Mouse (Mus musculus) heart, adult 8-10 months (tissue): ENCODE data around the gene Fam168a. TPM values are rescaled to one million over a fixed set of nuclear protein-coding genes. Genes with fewer than 3 reads are reported as not detected.
"Not testable (repeated sequence)": the region's sequence is repeated elsewhere in the genome, so short reads cannot be mapped to it uniquely, and the experiment has no call there.

Source experiments
- DNase-seq: peaks from one replicate; pipeline ENCODE4 v3.0.0; 2022; ENCODE audit warnings: low spot score
- total RNA-seq, 4 experiments: library from RNA; stranded (reverse); gene quantifications; 2 replicates each; pipeline ENCODE4 v1.2.4; 2022

Gene Fam168a
- total RNA-seq, 4 experiments from 2014 or later: 32.7 to 35.7 (median 34.1) TPM

GRCm38 (mm10) chr7:100706883-100707480, 547 bp downstream of the Fam168a start:
- peak; percentile 15 for DNase-seq

GRCm38 (mm10) chr7:100718741-100719140, 12.3 kb downstream of the Fam168a start:
- no peak for DNase-seq

GRCm38 (mm10) chr7:100722268-100722667, 15.8 kb downstream of the Fam168a start:
- DNase-seq: no peak

GRCm38 (mm10) chr7:100723453-100724294, 17.2 kb downstream of the Fam168a start:
- DNase-seq: no peak

- DNase-seq: no peak
These were observed 21.2 kb downstream of the Fam168a start for GRCm38 (mm10) chr7:100727538-100728085.

GRCm38 (mm10) chr7:100729778-100730177, 23.3 kb downstream of the Fam168a start:
- DNase-seq: no peak

- DNase-seq: no peak
These were observed 26.1 kb downstream of the Fam168a start for GRCm38 (mm10) chr7:100732341-100733050.

- peak; percentile 24 for DNase-seq
These were observed 26.8 kb downstream of the Fam168a start for GRCm38 (mm10) chr7:100733051-100733813.

GRCm38 (mm10) chr7:100734201-100734600, 27.8 kb downstream of the Fam168a start:
- no peak for DNase-seq

GRCm38 (mm10) chr7:100734905-100735304, 28.5 kb downstream of the Fam168a start:
- DNase-seq: not testable (repeated sequence)

GRCm38 (mm10) chr7:100736131-100736530, 29.7 kb downstream of the Fam168a start:
- DNase-seq: no peak

GRCm38 (mm10) chr7:100744372-100744771, 37.9 kb downstream of the Fam168a start:
- no peak for DNase-seq

- DNase-seq: no peak
These were observed 43.7 kb downstream of the Fam168a start for GRCm38 (mm10) chr7:100750101-100750500.

GRCm38 (mm10) chr7:100758718-100759117, 52.3 kb downstream of the Fam168a start:
- DNase-seq: no peak

GRCm38 (mm10) chr7:100762726-100763125, 56.3 kb downstream of the Fam168a start:
- no peak for DNase-seq

- DNase-seq: no peak
These were observed 61.1 kb downstream of the Fam168a start for GRCm38 (mm10) chr7:100767568-100767967.

GRCm38 (mm10) chr7:100768009-100768408, 61.6 kb downstream of the Fam168a start:
- DNase-seq: no peak

- peak; percentile 47 for DNase-seq
These were observed 63.2 kb downstream of the Fam168a start for GRCm38 (mm10) chr7:100769534-100770083.

- DNase-seq: no peak
These were observed 64.4 kb downstream of the Fam168a start for GRCm38 (mm10) chr7:100770669-100771341.

GRCm38 (mm10) chr7:100774189-100774588, 67.8 kb downstream of the Fam168a start:
- DNase-seq: no peak
